Mouse (Mus musculus): ENCODE measurements around the gene Zfp663.

Gene Zfp663

GRCm38 (mm10) chr2:165337191-165337590 is 31.3 kb downstream of the Zfp663 start:
- TF ChIP-seq GATA4 (IDR thresholded peaks at IDR 0.05; ENCODE audit: insufficient replicate concordance, low read length): no peak

- TF ChIP-seq GATA4 (IDR thresholded peaks at IDR 0.05; ENCODE audit: insufficient replicate concordance, low read length): no peak
These were observed 35.8 kb downstream of the Zfp663 start for GRCm38 (mm10) chr2:165332610-165333210.

- TF ChIP-seq GATA4 (IDR thresholded peaks at IDR 0.05; ENCODE audit: insufficient replicate concordance, low read length): no peak
These were observed 38.8 kb downstream of the Zfp663 start for GRCm38 (mm10) chr2:165329703-165330102.

GRCm38 (mm10) chr2:165328746-165329145 is 39.8 kb downstream of the Zfp663 start:
- no peak for TF ChIP-seq GATA4 (IDR thresholded peaks at IDR 0.05; ENCODE audit: insufficient replicate concordance, low read length)

- no peak for TF ChIP-seq GATA4 (IDR thresholded peaks at IDR 0.05; ENCODE audit: insufficient replicate concordance, low read length)
These were observed 41.1 kb downstream of the Zfp663 start for GRCm38 (mm10) chr2:165327386-165327785.

- no peak for TF ChIP-seq GATA4 (IDR thresholded peaks at IDR 0.05; ENCODE audit: insufficient replicate concordance, low read length)
These were observed 42.0 kb downstream of the Zfp663 start, which contains the start of gene Elmo2 for GRCm38 (mm10) chr2:165326304-165327190. TSS of gene Elmo2 (minus strand) at chr2:165326479.

- no peak for TF ChIP-seq GATA4 (IDR thresholded peaks at IDR 0.05; ENCODE audit: insufficient replicate concordance, low read length)
These were observed 42.8 kb downstream of the Zfp663 start for GRCm38 (mm10) chr2:165325521-165326303.

- TF ChIP-seq GATA4 (IDR thresholded peaks at IDR 0.05; ENCODE audit: insufficient replicate concordance, low read length): no peak
These were observed 44.6 kb downstream of the Zfp663 start for GRCm38 (mm10) chr2:165323928-165324327.

- TF ChIP-seq GATA4 (IDR thresholded peaks at IDR 0.05; ENCODE audit: insufficient replicate concordance, low read length): no peak
These were observed 45.0 kb downstream of the Zfp663 start for GRCm38 (mm10) chr2:165323484-165323883.

GRCm38 (mm10) chr2:165321981-165322735 is 46.4 kb downstream of the Zfp663 start:
- no peak for TF ChIP-seq GATA4 (IDR thresholded peaks at IDR 0.05; ENCODE audit: insufficient replicate concordance, low read length)

- no peak for TF ChIP-seq GATA4 (IDR thresholded peaks at IDR 0.05; ENCODE audit: insufficient replicate concordance, low read length)
These were observed 47.1 kb downstream of the Zfp663 start for GRCm38 (mm10) chr2:165321381-165321888.

GRCm38 (mm10) chr2:165320531-165321150 is 47.9 kb downstream of the Zfp663 start:
- TF ChIP-seq GATA4 (IDR thresholded peaks at IDR 0.05; ENCODE audit: insufficient replicate concordance, low read length): no peak

- TF ChIP-seq GATA4 (IDR thresholded peaks at IDR 0.05; ENCODE audit: insufficient replicate concordance, low read length): no peak
These were observed 49.0 kb downstream of the Zfp663 start for GRCm38 (mm10) chr2:165319503-165319902.

- TF ChIP-seq GATA4 (IDR thresholded peaks at IDR 0.05; ENCODE audit: insufficient replicate concordance, low read length): no peak
These were observed 49.6 kb downstream of the Zfp663 start for GRCm38 (mm10) chr2:165318941-165319340.

Data from liver, adult (tissue).